Mouse (Mus musculus): ENCODE data around the gene Pex6. TPM values are rescaled to one million over a fixed set of nuclear protein-coding genes. Genes with fewer than 3 reads are reported as not detected.

The Pex6 gene
- polyA plus RNA-seq, 1 experiment from 2014 or later = 17.0 TPM

DNA sequence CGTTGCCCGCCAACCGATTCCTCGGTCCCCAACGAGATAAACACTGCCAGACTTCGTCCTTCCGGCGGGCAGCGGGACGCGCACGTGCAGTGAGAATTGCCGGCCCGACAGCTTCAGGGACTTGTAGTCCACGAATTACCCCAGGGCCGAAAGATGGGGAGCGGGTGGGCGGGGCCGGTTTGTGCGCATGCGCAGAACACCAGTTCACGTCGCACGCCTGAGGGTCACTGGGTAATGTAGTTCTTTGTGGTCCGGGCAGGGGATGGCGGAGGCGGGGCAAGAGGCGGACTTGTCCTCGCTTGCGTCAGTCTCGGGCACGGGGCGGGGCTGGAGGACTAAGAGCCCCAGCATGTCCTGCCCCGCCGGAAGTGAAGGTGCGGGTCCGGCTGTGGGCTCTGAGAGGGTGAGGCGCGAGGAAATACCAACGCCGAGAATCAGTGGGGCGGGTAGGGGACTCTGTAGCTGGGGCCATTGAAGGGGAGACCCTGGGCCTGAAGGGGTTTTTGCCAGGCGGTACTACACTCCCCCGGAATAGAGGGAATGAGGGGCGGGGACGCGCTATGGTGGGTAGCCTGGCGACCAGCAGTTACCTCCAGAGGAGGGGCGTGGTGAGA, 30.4 kb upstream of the Pex6 start, which contains the start of gene Klhdc3:
Gene Klhdc3 (minus strand): TSS at position 155 of the 614 bp plus-strand sequence.
- peaks cover 38% of the 10 kb centered on the region for H3K4me1 ChIP-seq (replicated peaks)
- WGBS = under 1% methylated on average over 49 of the region's 49 CpGs
- H3K4me2 ChIP-seq = peak within 1 kb of the TSS; percentile 92
- H3K27ac ChIP-seq (ENCODE audit: poor library complexity, severe bottlenecking) = peak within 1 kb of the TSS; percentile 94
- no peaks in the 10 kb centered on the region for H3K9me3 ChIP-seq (replicated peaks)
- H3K9ac ChIP-seq = peak within 1 kb of the TSS; percentile 84
- ATAC-seq (ENCODE audit: insufficient number of reproducible peaks, low FRiP score) = peak; percentile 98
- peak within 1 kb of the TSS; percentile 81 for H3K4me3 ChIP-seq
- H3K27me3 ChIP-seq (replicated peaks) = no peaks in the 10 kb centered on the region
- peaks cover 60% of the 10 kb centered on the region for H3K36me3 ChIP-seq

DNA sequence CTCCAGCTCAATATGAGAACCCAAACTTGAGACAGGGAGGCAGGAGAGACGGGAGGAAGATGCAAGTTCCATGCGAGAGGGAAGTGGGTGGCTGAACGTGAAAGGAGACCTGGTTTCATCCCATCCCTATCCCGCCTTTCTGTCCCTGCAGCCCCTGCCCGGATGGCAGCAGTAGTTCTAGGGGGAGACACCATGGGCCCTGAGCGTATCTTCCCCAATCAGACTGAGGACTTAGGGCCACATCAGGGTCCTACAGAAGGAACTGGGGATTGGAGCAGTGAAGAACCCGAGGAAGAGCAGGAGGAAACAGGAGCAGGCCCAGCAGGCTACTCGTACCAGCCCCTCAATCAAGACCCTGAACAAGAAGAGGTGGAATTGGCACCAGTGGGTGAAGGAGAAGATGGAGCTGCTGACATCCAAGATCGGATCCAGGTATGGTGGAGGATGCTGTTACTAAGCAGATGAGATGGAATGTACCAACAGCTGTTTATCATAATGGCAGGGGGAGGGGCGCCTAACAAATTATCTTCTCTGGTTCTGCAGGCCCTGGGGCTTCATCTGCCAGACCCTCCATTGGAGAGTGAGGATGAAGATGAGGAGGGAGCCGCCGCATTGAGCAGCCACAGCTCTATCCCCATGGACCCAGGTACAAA, 29.7 kb upstream of the Pex6 start:
- 24% methylated on average over 12 of the region's 12 CpGs for WGBS
- peak overlapping the region; percentile 81 for H3K4me3 ChIP-seq
- H3K4me1 ChIP-seq (replicated peaks) = peaks cover 38% of the 10 kb centered on the region
- ATAC-seq (ENCODE audit: insufficient number of reproducible peaks, low FRiP score) = no peak
- H3K27ac ChIP-seq (ENCODE audit: poor library complexity, severe bottlenecking) = no peak overlapping the region
- H3K27me3 ChIP-seq (replicated peaks) = no peaks in the 10 kb centered on the region
- peaks cover 60% of the 10 kb centered on the region for H3K36me3 ChIP-seq
- no peaks in the 10 kb centered on the region for H3K9me3 ChIP-seq (replicated peaks)
- H3K9ac ChIP-seq = peak overlapping the region; percentile 79
- H3K4me2 ChIP-seq = peak overlapping the region; percentile 92

DNA sequence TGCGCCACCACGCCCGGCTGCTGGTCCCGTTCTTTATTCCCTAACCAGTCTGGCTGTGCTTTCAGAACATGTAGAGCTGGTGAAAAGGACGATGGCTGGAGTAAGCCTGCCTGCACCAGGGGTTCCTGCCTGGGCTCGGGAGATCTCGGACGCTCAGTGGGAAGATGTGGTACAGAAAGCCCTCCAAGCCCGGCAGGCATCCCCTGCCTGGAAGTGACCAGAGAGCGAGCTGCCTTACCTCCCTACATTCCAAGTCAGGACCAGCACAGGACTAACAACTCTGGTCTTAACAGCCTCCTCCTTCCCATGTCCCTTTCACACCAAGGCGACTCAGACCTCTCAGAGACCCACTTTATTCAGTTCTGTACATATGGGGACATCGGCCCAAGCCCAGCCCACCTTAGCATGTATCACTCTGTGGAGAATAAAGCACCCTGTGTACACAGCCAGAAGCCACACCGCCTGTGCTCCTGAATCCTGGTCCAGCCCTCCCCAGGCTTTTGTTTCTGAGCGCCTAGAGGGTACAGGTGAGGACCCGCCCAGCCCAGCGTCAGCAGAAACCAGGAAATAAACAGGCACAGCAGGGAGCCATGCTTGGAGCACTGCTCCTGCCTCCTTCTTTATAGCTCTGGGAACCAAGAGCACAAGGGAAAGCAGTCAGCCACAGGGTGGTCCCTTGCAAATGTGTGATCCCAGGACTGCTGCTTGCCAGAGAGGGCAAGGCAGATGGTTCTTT, 28.4 kb upstream of the Pex6 start:
- no peak overlapping the region for H3K9ac ChIP-seq
- H3K36me3 ChIP-seq = peaks cover 60% of the 10 kb centered on the region
- H3K4me1 ChIP-seq (replicated peaks) = peaks cover 35% of the 10 kb centered on the region
- H3K27me3 ChIP-seq (replicated peaks) = no peaks in the 10 kb centered on the region
- H3K27ac ChIP-seq (ENCODE audit: poor library complexity, severe bottlenecking) = no peak overlapping the region
- no peak for ATAC-seq (ENCODE audit: insufficient number of reproducible peaks, low FRiP score)
- H3K4me2 ChIP-seq = no peak overlapping the region
- H3K4me3 ChIP-seq = no peak overlapping the region
- no peaks in the 10 kb centered on the region for H3K9me3 ChIP-seq (replicated peaks)
- WGBS = 87% methylated on average over 16 of the region's 16 CpGs

DNA sequence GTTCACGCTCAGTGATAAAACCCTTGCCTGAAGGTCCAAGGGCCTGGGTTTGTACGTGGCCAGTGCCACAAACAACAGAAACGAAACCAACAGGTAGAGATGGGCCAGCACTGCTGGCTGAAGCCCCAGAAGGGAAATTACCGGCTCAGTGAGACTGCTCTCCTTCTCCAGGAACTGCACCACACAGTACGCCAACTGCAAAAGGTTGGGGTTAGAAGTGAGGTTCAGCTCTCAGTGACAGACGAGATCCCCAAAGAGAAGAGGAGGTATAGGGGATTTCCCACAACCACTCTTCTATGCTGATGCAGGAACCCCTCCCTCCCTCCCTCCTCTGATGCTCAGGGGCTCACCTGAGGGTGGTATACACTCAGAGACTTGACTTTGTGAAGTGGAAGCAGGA, 25.4 kb upstream of the Pex6 start:
- H3K4me1 ChIP-seq (replicated peaks) = peaks cover 21% of the 10 kb centered on the region
- no peak overlapping the region for H3K4me3 ChIP-seq
- H3K27ac ChIP-seq (ENCODE audit: poor library complexity, severe bottlenecking) = no peak overlapping the region
- ATAC-seq (ENCODE audit: insufficient number of reproducible peaks, low FRiP score) = no peak
- no peaks in the 10 kb centered on the region for H3K27me3 ChIP-seq (replicated peaks)
- no peak overlapping the region for H3K9ac ChIP-seq
- WGBS = 84% methylated on average over 6 of the region's 6 CpGs
- H3K9me3 ChIP-seq (replicated peaks) = no peaks in the 10 kb centered on the region
- H3K4me2 ChIP-seq = no peak overlapping the region
- H3K36me3 ChIP-seq = peaks cover 53% of the 10 kb centered on the region

DNA sequence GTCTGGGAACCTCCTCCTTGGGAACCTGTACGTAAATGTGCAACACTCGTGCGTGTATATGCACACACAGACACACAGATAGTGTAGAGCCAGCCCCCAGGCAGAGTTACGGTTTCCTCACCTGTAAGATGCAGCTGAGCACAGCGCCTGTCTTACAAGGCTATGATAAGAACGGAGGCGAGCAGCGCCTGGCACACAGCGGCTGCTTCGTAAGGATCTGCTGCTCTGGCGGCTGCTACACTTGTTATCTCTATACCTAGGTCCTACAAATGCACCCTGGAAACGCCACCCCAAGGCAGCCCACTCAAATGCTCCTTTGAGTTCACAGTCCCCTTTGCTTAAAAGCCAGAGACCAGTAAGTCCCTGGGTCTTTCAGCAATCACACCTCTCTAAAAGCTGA, 20.6 kb upstream of the Pex6 start:
- Histone ChIP-seq H3K36me3 (peaks cover 33% of the 10 kb centered on the region), H3K27ac (ENCODE audit: poor library complexity, severe bottlenecking) (no peak overlapping the region), H3K4me2 (no peak overlapping the region), H3K4me3 (no peak overlapping the region), H3K27me3 (replicated peaks) (no peaks in the 10 kb centered on the region), H3K9ac (no peak overlapping the region), H3K9me3 (replicated peaks) (no peaks in the 10 kb centered on the region), H3K4me1 (replicated peaks) (0 out of 2 replicates have a peak, but pooled peaks cover 8% of the 10 kb centered on the region)
- 68% methylated on average over 12 of the region's 12 CpGs for WGBS
- no peak for ATAC-seq (ENCODE audit: insufficient number of reproducible peaks, low FRiP score)

DNA sequence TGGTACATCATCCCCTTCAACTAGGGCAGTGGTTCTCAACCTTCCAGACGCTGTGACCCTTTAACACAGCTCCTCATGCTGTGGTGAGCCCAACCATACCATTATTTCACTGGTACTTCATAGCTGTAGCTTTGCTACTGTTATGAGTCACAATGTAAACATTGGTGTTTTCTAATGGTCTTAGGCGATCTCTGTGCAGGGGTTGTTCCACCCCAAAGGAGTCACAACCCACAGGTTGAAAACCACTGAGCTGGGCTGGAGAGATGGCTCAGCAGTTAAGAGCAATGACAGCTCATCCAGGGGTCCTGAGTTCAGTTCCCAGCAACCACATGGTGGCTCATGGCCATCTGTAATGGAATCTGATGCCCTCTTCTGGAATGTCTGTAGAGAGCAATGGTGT, 19.9 kb upstream of the Pex6 start:
- Histone ChIP-seq H3K9ac (no peak overlapping the region), H3K9me3 (replicated peaks) (no peaks in the 10 kb centered on the region), H3K4me1 (replicated peaks) (peaks cover 13% of the 10 kb centered on the region; the same call in 1 of the 2 replicates), H3K27me3 (replicated peaks) (no peaks in the 10 kb centered on the region), H3K27ac (ENCODE audit: poor library complexity, severe bottlenecking) (no peak overlapping the region), H3K4me2 (no peak overlapping the region), H3K4me3 (no peak overlapping the region), H3K36me3 (peaks cover 26% of the 10 kb centered on the region)
- ATAC-seq (ENCODE audit: insufficient number of reproducible peaks, low FRiP score) = no peak
- 81% methylated on average over 2 of the region's 2 CpGs for WGBS

DNA sequence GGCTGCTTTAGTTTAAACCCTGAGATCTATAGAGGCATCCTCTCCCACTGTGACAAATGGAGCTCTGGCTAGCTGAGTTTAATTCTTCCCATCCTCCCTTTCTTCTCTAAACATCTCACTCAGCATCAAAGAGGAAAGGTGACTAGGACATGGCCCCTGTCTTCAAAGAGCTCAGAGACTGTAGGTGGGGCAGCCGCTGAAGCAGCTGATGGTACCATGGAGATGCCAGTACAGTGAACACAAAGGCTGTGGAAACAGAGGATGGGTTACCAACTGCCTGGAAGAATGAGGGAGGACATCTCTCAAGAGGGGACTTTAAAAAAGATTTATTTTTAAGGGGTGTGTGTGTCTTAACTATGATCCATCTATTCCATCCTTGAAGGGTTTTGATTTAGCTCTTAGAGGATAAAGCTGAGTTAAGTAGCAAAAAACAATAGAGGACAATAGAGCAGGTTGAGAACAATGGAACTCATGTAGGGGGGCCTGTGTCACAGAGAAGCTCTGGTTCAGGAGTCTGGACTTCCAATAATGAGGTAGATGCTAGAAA, 16.7 kb upstream of the Pex6 start:
- no peak overlapping the region for H3K9ac ChIP-seq
- no peak for ATAC-seq (ENCODE audit: insufficient number of reproducible peaks, low FRiP score)
- H3K27ac ChIP-seq (ENCODE audit: poor library complexity, severe bottlenecking) = no peak overlapping the region
- no peak overlapping the region for H3K4me2 ChIP-seq
- H3K9me3 ChIP-seq (replicated peaks) = no peaks in the 10 kb centered on the region
- 93% methylated on average over 1 of the region's 1 CpGs for WGBS
- H3K36me3 ChIP-seq = peaks cover 31% of the 10 kb centered on the region
- H3K4me3 ChIP-seq = no peak overlapping the region
- no peaks in the 10 kb centered on the region for H3K27me3 ChIP-seq (replicated peaks)
- peaks cover 14% of the 10 kb centered on the region; the same call in 1 of the 2 replicates for H3K4me1 ChIP-seq (replicated peaks)

DNA sequence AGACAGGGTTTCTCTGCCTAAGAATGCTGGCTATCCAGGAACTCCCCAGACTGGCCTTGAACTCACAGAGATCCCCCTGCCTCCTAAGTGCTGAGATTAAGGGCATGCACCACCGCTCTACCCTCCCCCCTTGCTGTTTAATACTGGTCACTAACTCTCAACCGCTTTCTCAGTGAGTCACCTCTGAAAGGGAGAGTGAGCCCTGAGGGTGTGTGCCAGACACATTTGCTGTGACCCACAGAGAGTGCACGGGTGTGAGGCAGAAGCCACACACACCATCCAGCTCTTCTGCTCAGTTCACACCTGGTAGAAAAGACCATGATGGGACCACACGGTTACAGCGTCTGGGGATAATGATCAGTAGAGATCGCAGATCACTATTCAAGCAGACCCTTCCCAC, 12.7 kb upstream of the Pex6 start:
- peaks cover 23% of the 10 kb centered on the region for H3K36me3 ChIP-seq
- no peak for ATAC-seq (ENCODE audit: insufficient number of reproducible peaks, low FRiP score)
- no peak overlapping the region for H3K27ac ChIP-seq (ENCODE audit: poor library complexity, severe bottlenecking)
- no peak overlapping the region for H3K4me3 ChIP-seq
- H3K4me2 ChIP-seq = no peak overlapping the region
- WGBS = 83% methylated on average over 6 of the region's 6 CpGs
- H3K9me3 ChIP-seq (replicated peaks) = no peaks in the 10 kb centered on the region
- peaks cover 30% of the 10 kb centered on the region for H3K4me1 ChIP-seq (replicated peaks)
- no peaks in the 10 kb centered on the region for H3K27me3 ChIP-seq (replicated peaks)
- 0 out of 2 replicates have a peak overlapping the region, but pooled peaks have one; percentile 13 for H3K9ac ChIP-seq

DNA sequence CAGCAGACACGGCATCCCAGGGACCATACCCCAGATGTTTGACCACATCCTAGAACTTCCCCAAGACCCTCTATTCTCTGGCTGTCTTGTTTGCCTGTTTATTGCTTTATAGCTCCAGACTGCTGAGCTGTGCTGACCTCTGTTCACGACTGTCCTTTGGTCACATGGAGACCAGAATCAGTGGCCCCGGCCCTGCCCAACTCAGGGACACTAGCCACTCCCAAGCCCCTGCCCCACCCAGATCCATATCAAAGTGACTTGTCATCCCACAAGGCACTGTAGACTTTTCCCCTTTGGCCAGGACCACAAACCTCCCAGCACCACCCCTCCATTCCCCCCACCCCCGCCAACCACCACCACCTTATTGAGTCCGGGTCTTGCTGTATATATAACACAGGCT, 12.0 kb upstream of the Pex6 start:
- 75% methylated on average over 5 of the region's 5 CpGs for WGBS
- ATAC-seq (ENCODE audit: insufficient number of reproducible peaks, low FRiP score) = no peak
- Histone ChIP-seq H3K9ac (no peak overlapping the region), H3K36me3 (peaks cover 22% of the 10 kb centered on the region), H3K27ac (ENCODE audit: poor library complexity, severe bottlenecking) (no peak overlapping the region), H3K4me3 (no peak overlapping the region), H3K9me3 (replicated peaks) (no peaks in the 10 kb centered on the region), H3K4me2 (no peak overlapping the region), H3K27me3 (replicated peaks) (no peaks in the 10 kb centered on the region), H3K4me1 (replicated peaks) (peaks cover 37% of the 10 kb centered on the region)

DNA sequence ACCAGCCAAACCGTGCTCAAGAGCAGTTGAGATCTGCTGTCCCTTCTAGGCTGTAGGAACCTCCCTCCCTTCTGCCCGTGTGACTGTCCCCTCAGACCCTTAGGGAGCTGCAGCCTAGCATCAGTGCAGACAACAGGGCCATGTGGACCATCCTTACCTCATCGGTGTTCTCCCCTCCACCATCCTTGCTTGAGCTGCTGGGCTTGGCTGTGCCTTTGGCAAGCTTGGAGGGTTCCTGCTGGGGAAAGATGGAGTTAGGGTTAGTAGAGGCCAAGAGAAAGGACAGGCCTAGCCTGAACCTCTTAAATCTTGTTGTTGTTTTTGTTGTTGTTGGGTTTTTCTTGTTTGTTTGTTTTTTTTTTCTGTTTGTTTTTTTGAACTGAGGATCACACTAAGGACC, 11.4 kb upstream of the Pex6 start:
- Histone ChIP-seq H3K9me3 (replicated peaks) (no peaks in the 10 kb centered on the region), H3K4me2 (no peak overlapping the region), H3K36me3 (peaks cover 22% of the 10 kb centered on the region), H3K27me3 (replicated peaks) (no peaks in the 10 kb centered on the region), H3K9ac (no peak overlapping the region), H3K27ac (ENCODE audit: poor library complexity, severe bottlenecking) (no peak overlapping the region), H3K4me1 (replicated peaks) (peaks cover 37% of the 10 kb centered on the region), H3K4me3 (no peak overlapping the region)
- 84% methylated on average over 3 of the region's 3 CpGs for WGBS
- no peak for ATAC-seq (ENCODE audit: insufficient number of reproducible peaks, low FRiP score)

DNA sequence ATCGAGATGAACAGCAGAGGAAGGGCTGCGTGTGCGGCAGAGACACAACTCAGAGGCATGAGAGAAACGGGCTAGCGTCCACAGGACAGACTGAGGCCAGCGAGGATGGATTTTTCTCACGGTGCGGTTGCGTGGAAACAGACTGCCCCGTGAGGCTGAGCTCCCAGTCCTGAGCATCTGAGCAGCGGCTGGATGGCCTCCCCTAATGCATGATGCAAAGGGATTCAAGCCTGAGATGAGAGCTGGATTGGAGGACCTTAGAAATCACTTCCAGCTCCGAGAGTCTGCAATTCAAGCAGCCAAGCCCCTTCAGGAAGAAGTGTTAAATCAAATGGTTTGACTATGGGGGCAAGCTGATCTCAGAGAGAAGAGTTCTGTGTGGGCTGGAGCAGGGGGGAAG, 9.8 kb upstream of the Pex6 start:
- Histone ChIP-seq H3K9ac (peak overlapping the region; percentile 11; the same call in 1 of the 2 replicates), H3K27ac (ENCODE audit: poor library complexity, severe bottlenecking) (no peak overlapping the region), H3K4me3 (no peak overlapping the region), H3K4me1 (replicated peaks) (peaks cover 41% of the 10 kb centered on the region), H3K27me3 (replicated peaks) (no peaks in the 10 kb centered on the region), H3K36me3 (peaks cover 22% of the 10 kb centered on the region), H3K9me3 (replicated peaks) (no peaks in the 10 kb centered on the region), H3K4me2 (no peak overlapping the region)
- ATAC-seq (ENCODE audit: insufficient number of reproducible peaks, low FRiP score) = no peak
- 80% methylated on average over 12 of the region's 12 CpGs for WGBS
